Mouse (Mus musculus) left cerebral cortex, postnatal 14 days (tissue): Measurements from ENCODE around the gene Klhl12. TPM values are rescaled to one million over a fixed set of nuclear protein-coding genes. Genes with fewer than 3 reads are reported as not detected.

ENCODE experiments used
- DNase-seq, 2 experiments: peaks; one replicate each; pipeline ENCODE4 v3.0.0; 2021 to 2022; ENCODE audit warnings: low spot score in 2 of 2, mixed read lengths in 1 of 2
- intact Hi-C: fragments of 180-260 bp; cut with DNase I; formaldehyde crosslinking; loops from one replicate; pipeline ENCODE4 v1.15.1; 2025
- total RNA-seq, 2 experiments: library from RNA; stranded (reverse); gene quantifications; 2 replicates each; pipeline ENCODE4 v1.2.3; 2021

Gene Klhl12
- total RNA-seq, 2 experiments from 2014 or later = 35.4 to 37.1 TPM

DNA sequence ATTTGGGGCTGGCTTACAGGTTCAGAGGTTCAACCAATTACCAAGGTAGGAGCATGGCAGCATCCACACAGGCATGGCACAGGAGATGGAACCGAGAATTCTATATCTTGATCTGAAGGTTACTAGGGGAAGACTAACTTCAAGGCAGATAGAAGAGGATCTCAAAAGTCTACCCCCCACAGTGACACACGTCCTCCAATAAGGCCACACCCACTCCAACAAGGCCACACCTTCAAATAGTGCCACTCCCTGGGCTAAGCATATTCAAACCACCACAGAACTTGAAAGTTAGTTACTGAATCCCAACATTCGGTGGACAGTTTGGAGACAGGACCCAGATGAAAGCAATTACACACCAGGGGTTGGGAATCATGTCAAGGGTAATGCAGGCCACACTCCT is 80.2 kb downstream of the Klhl12 start:
- intact Hi-C loops = no loop called here
- no peak for DNase-seq

DNA sequence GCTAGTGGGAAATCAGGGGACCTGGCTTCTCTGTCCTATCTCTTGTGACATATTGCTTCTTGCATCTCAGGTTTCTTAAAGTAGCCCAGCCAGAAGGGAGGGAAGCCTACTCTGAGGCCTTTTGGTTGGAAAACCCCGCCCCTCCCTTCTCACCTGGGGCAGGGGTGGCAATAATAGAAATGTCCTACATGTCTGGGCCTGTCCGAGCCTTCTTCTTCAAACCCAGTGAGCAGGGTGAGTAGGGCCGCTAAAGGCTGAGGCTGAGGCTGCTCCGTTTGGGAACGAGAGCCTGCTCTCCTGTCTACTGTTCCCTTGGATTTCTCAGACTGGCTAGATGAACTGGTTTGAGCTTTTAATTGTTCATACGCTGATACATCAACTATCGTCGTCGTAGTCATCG is 85.3 kb downstream of the Klhl12 start:
- no peak for DNase-seq
- intact Hi-C loops = no loop called here

Other genes with a start within 250 kb of the Klhl12 start
- gene Adora1, start 220.1 kb upstream of the Klhl12 start, total RNA-seq = 100 to 1,000 TPM; 169 to 185 TPM
- gene Myog, start 165.5 kb upstream of the Klhl12 start, total RNA-seq = not detected
- gene Ppfia4, start 122.6 kb upstream of the Klhl12 start, total RNA-seq = 10 to 100 TPM; 55.0 to 61.6 TPM
- gene Tmem183a, start 93.6 kb upstream of the Klhl12 start, total RNA-seq = 10 to 100 TPM; 67.6 to 95.0 TPM
- gene 4933406M09Rik, start 69.6 kb upstream of the Klhl12 start, total RNA-seq = not detected
- 10 to 100 TPM; 15.9 TPM for gene Cyb5r1, start 50.0 kb upstream of the Klhl12 start, total RNA-seq
- 10 to 100 TPM; 63.4 to 66.2 TPM for gene Adipor1, start 40.2 kb upstream of the Klhl12 start, total RNA-seq
- gene Rabif, start 39.1 kb downstream of the Klhl12 start, total RNA-seq = 10 to 100 TPM; 30.1 to 32.3 TPM
- gene Mgat4e, start 94.2 kb downstream of the Klhl12 start, total RNA-seq = not detected
- 10 to 100 TPM; 59.0 to 63.2 TPM for gene Kdm5b, start 104.6 kb downstream of the Klhl12 start, total RNA-seq
- gene Syt2, start 191.1 kb downstream of the Klhl12 start, total RNA-seq = 10 to 100 TPM; 35.2 to 36.0 TPM